Mouse (Mus musculus): ENCODE data around the gene Samd10. TPM values are rescaled to one million over a fixed set of nuclear protein-coding genes. Genes with fewer than 3 reads are reported as not detected.

Gene Samd10
- polyA plus RNA-seq, 1 experiment from 2014 or later = 26.9 TPM

DNA sequence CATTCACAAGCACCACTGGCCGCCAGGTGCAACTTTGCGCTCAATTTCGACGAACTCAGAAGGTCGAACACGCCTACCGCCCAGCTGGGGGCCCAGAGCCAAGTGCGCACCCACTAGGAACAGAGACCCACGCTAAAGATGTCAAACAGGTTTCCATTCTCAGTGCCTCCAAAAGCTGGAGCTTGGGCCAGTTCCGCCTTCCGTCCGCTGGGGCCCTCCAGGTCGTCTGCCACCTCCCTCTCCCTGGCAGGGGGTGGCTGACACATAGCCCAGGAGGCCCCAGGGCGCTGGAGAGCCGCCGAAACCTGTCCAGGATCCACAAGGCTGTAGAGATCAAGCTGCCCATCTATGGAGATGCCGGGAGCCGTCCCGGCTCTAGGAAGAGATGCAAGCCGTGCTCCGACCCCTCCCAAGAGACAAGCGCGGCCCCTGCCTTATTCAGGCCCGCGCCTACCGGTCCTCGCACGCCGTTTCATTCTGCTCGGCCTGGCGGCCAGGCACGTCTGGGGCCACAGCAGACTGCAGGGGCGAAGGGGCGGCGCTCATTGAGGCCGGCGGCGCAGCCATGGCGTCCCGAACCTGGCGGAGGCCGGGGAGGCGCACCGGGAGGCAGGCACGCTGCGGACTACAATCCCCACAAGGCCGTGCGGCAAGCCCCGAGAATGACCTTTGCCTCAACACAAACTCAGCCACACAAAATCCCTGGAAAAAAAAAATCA is 17.5 kb downstream of the Samd10 start:
- peak; percentile 82 for ATAC-seq (ENCODE audit: insufficient read depth, low FRiP score, low read depth)

DNA sequence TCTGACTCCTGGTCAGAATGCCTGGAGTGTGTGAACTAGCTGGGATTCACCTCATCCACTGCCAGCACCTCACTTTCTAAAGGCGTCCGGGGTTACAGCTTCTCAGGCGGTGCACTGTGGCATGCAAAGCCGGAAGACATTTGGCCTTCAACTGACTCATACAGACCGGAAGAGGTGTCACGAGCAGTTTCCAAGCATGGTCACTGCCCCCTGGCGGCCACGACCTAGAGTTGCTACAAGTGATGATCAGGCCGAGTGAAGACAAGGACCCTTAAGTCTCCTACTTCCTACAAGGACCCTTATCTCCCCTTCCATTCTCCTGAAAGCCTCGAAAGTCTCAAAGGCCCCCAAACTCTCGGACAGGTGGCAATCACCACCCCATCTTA is 18.0 kb downstream of the Samd10 start:
- H3K27ac ChIP-seq = peak overlapping the region; percentile 95
- H3K4me3 ChIP-seq (replicated peaks) = peak overlapping the region; percentile 72
- peaks cover 31% of the 10 kb centered on the region for H3K4me1 ChIP-seq
- no peaks in the 10 kb centered on the region for H3K9me3 ChIP-seq
- H3K27me3 ChIP-seq (replicated peaks) = no peaks in the 10 kb centered on the region
- H3K36me3 ChIP-seq = peaks cover 20% of the 10 kb centered on the region
- peak overlapping the region; percentile 91 for H3K4me2 ChIP-seq
- peak overlapping the region; percentile 82 for H3K9ac ChIP-seq
- peak; percentile 80 for ATAC-seq (ENCODE audit: insufficient read depth, low FRiP score, low read depth)
- WGBS = under 1% methylated on average over 11 of the region's 11 CpGs

More for the DNA sequence above, 17.5 kb downstream of the Samd10 start:
- WGBS = under 1% methylated on average over 49 of the region's 49 CpGs
- H3K4me3 ChIP-seq (replicated peaks) = peak overlapping the region; percentile 72
- H3K27me3 ChIP-seq (replicated peaks) = no peaks in the 10 kb centered on the region
- H3K9me3 ChIP-seq = no peaks in the 10 kb centered on the region
- peaks cover 26% of the 10 kb centered on the region for H3K36me3 ChIP-seq
- H3K27ac ChIP-seq = peak overlapping the region; percentile 95
- H3K4me1 ChIP-seq = peaks cover 31% of the 10 kb centered on the region
- peak overlapping the region; percentile 82 for H3K9ac ChIP-seq
- H3K4me2 ChIP-seq = peak overlapping the region; percentile 91

GRCm38 (mm10) chr2:181580131-181580772 is 18.8 kb downstream of the Samd10 start:
- peak overlapping the region; percentile 91 for H3K4me2 ChIP-seq
- H3K4me3 ChIP-seq (replicated peaks) = peak overlapping the region; percentile 72
- no peaks in the 10 kb centered on the region for H3K9me3 ChIP-seq
- no peak for ATAC-seq (ENCODE audit: insufficient read depth, low FRiP score, low read depth)
- H3K27me3 ChIP-seq (replicated peaks) = no peaks in the 10 kb centered on the region
- 77% methylated on average over 5 of the region's 5 CpGs for WGBS
- H3K27ac ChIP-seq = peak overlapping the region; percentile 95
- peak overlapping the region; percentile 37 for H3K9ac ChIP-seq
- peaks cover 31% of the 10 kb centered on the region for H3K4me1 ChIP-seq
- H3K36me3 ChIP-seq = peaks cover 13% of the 10 kb centered on the region

- ATAC-seq (ENCODE audit: insufficient read depth, low FRiP score, low read depth) = no peak
- H3K4me2 ChIP-seq = no peak overlapping the region
Measured at GRCm38 (mm10) chr2:181579681-181580080, 19.3 kb downstream of the Samd10 start.

GRCm38 (mm10) chr2:181578790-181579618 is 20.0 kb downstream of the Samd10 start:
- no peaks in the 10 kb centered on the region for H3K27me3 ChIP-seq (replicated peaks)
- no peak overlapping the region for H3K27ac ChIP-seq
- no peak overlapping the region for H3K9ac ChIP-seq
- H3K36me3 ChIP-seq = peaks cover 2% of the 10 kb centered on the region; the same call in 1 of the 2 replicates
- H3K4me1 ChIP-seq = peaks cover 31% of the 10 kb centered on the region
- no peak overlapping the region for H3K4me2 ChIP-seq
- no peak for ATAC-seq (ENCODE audit: insufficient read depth, low FRiP score, low read depth)
- 28% methylated on average over 5 of the region's 5 CpGs for WGBS
- no peaks in the 10 kb centered on the region for H3K9me3 ChIP-seq
- no peak overlapping the region for H3K4me3 ChIP-seq (replicated peaks)

More at GRCm38 (mm10) chr2:181579681-181580080, 19.3 kb downstream of the Samd10 start:
- no peak overlapping the region for H3K27ac ChIP-seq
- H3K4me3 ChIP-seq (replicated peaks) = no peak overlapping the region
- H3K9ac ChIP-seq = no peak overlapping the region
- WGBS = 77% methylated on average over 1 of the region's 1 CpGs
- peaks cover 8% of the 10 kb centered on the region for H3K36me3 ChIP-seq
- H3K27me3 ChIP-seq (replicated peaks) = no peaks in the 10 kb centered on the region
- peaks cover 31% of the 10 kb centered on the region for H3K4me1 ChIP-seq
- no peaks in the 10 kb centered on the region for H3K9me3 ChIP-seq

GRCm38 (mm10) chr2:181577981-181578581 is 20.9 kb downstream of the Samd10 start:
- no peaks in the 10 kb centered on the region for H3K27me3 ChIP-seq (replicated peaks)
- no peak overlapping the region for H3K9ac ChIP-seq
- WGBS = 70% methylated on average over 7 of the region's 7 CpGs
- no peak overlapping the region for H3K27ac ChIP-seq
- H3K36me3 ChIP-seq = 0 out of 2 replicates have a peak, but pooled peaks cover under 1% of the 10 kb centered on the region
- H3K4me3 ChIP-seq (replicated peaks) = no peak overlapping the region
- H3K4me1 ChIP-seq = peaks cover 31% of the 10 kb centered on the region
- H3K4me2 ChIP-seq = no peak overlapping the region
- no peak for ATAC-seq (ENCODE audit: insufficient read depth, low FRiP score, low read depth)
- H3K9me3 ChIP-seq = no peaks in the 10 kb centered on the region

DNA sequence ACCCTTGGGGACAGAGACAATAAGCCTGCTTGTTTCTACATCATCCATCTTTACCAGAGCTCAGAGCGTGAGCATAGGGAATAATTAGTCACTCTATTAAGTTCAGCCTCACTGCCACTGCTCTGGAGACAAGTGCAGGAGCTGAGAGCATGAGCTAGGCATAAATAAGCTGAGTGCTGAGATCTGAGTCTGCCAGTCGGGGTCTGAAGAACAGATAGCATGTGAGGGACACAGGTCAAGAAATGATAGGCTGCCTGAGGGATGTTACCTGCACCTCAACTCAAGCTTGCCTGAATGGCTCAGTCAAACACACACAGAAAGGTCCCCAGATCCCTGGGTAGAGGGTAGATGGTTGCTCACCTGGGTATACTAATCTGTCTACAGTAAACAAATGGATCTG is 21.9 kb downstream of the Samd10 start:
- Histone ChIP-seq H3K4me3 (replicated peaks) (no peak overlapping the region), H3K4me1 (peaks cover 31% of the 10 kb centered on the region), H3K27ac (no peak overlapping the region), H3K4me2 (no peak overlapping the region), H3K9ac (no peak overlapping the region), H3K27me3 (replicated peaks) (no peaks in the 10 kb centered on the region), H3K9me3 (no peaks in the 10 kb centered on the region), H3K36me3 (peaks cover 6% of the 10 kb centered on the region; the same call in 1 of the 2 replicates)
- 56% methylated on average over 2 of the region's 2 CpGs for WGBS
- no peak for ATAC-seq (ENCODE audit: insufficient read depth, low FRiP score, low read depth)

- H3K4me2 ChIP-seq = no peak overlapping the region
- no peaks in the 10 kb centered on the region for H3K27me3 ChIP-seq (replicated peaks)
- no peaks in the 10 kb centered on the region for H3K9me3 ChIP-seq
- no peak overlapping the region for H3K27ac ChIP-seq
- peaks cover 6% of the 10 kb centered on the region; the same call in 1 of the 2 replicates for H3K36me3 ChIP-seq
- 78% methylated on average over 2 of the region's 2 CpGs for WGBS
- peaks cover 31% of the 10 kb centered on the region for H3K4me1 ChIP-seq
- no peak overlapping the region for H3K4me3 ChIP-seq (replicated peaks)
- no peak for ATAC-seq (ENCODE audit: insufficient read depth, low FRiP score, low read depth)
- no peak overlapping the region for H3K9ac ChIP-seq
Measured at GRCm38 (mm10) chr2:181576613-181577012, 22.4 kb downstream of the Samd10 start.

GRCm38 (mm10) chr2:181574921-181575545 is 24.0 kb downstream of the Samd10 start:
- H3K9ac ChIP-seq = no peak overlapping the region
- peaks cover 6% of the 10 kb centered on the region; the same call in 1 of the 2 replicates for H3K36me3 ChIP-seq
- no peak for ATAC-seq (ENCODE audit: insufficient read depth, low FRiP score, low read depth)
- H3K4me3 ChIP-seq (replicated peaks) = no peak overlapping the region
- no peaks in the 10 kb centered on the region for H3K9me3 ChIP-seq
- H3K27ac ChIP-seq = no peak overlapping the region
- H3K4me1 ChIP-seq = peaks cover 22% of the 10 kb centered on the region
- no peaks in the 10 kb centered on the region for H3K27me3 ChIP-seq (replicated peaks)
- WGBS = 95% methylated on average over 7 of the region's 7 CpGs
- no peak overlapping the region for H3K4me2 ChIP-seq

DNA sequence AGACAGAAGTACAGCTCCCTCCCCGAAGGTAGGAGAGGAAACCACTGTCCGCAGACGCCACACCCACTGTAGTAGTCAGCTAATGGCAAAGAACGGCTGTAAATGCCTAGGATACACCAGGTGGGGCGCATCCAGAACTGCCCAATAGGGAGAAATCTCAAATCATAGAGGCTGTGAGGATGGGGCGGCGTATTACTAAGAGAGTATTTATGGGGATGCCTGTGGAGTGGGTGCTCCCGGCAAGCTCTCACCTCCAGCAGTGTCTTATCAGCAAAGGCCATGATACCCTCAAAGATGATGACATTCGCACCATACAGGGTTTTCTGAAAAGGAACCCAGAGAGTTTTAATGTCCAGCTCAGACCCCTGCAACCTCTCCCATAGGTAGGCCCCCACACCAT is 25.1 kb downstream of the Samd10 start:
- Histone ChIP-seq H3K27me3 (replicated peaks) (no peaks in the 10 kb centered on the region), H3K4me1 (peaks cover 12% of the 10 kb centered on the region; the same call in 1 of the 2 replicates), H3K27ac (no peak overlapping the region), H3K4me2 (no peak overlapping the region), H3K9ac (no peak overlapping the region), H3K9me3 (no peaks in the 10 kb centered on the region), H3K4me3 (replicated peaks) (no peak overlapping the region), H3K36me3 (peaks cover 12% of the 10 kb centered on the region; the same call in 1 of the 2 replicates)
- no peak for ATAC-seq (ENCODE audit: insufficient read depth, low FRiP score, low read depth)
- 83% methylated on average over 9 of the region's 9 CpGs for WGBS

Data from stomach, embryonic 15.5 days (tissue).